Mouse (Mus musculus) myocyte (in vitro differentiated cells): ENCODE data around the gene Gm13090.

Source experiments
- CEBPB ChIP-seq: IDR thresholded peaks from 2 replicates; pipeline ENCODE4 v1.6.1; 2011; ENCODE audit warnings: mild to moderate bottlenecking, moderate library complexity; ENCODE audit not compliant: poor library complexity, insufficient read depth, severe bottlenecking
- E2F4 ChIP-seq: IDR thresholded peaks from one replicate; pipeline ENCODE4 v1.6.1; 2011; ENCODE audit warnings: mild to moderate bottlenecking, control low read depth, moderate library complexity; ENCODE audit not compliant: insufficient read depth
- MAX ChIP-seq: IDR thresholded peaks from one replicate; pipeline ENCODE4 v1.6.1; 2011; ENCODE audit warnings: low read depth, mild to moderate bottlenecking, control low read depth
- MYOG ChIP-seq, 3 experiments: IDR thresholded peaks; one replicate each; pipeline ENCODE4 v1.6.1; 2011; ENCODE audit warnings: control low read depth in 2 of 3, low read depth in 2 of 3, mild to moderate bottlenecking in 2 of 3; ENCODE audit not compliant: insufficient read length in 2 of 3, control insufficient read depth in 1 of 3, insufficient read depth in 1 of 3
- POLR2A ChIP-seq: IDR thresholded peaks from one replicate; pipeline ENCODE4 v1.6.1; 2011; ENCODE audit warnings: low read depth, mild to moderate bottlenecking, control low read depth, moderate library complexity; ENCODE audit not compliant: insufficient read length
- POLR2AphosphoS2 ChIP-seq: IDR thresholded peaks from one replicate; pipeline ENCODE4 v1.6.1; 2011; ENCODE audit warnings: low read depth, control low read depth; ENCODE audit not compliant: insufficient read length
- REST ChIP-seq: IDR thresholded peaks from one replicate; pipeline ENCODE4 v1.6.1; 2011; ENCODE audit warnings: mild to moderate bottlenecking, control low read depth, moderate library complexity; ENCODE audit not compliant: insufficient read depth, insufficient read length
- TCF12 ChIP-seq: IDR thresholded peaks from one replicate; pipeline ENCODE4 v1.6.1; 2011; ENCODE audit warnings: mild to moderate bottlenecking, control low read depth; ENCODE audit not compliant: poor library complexity, insufficient read depth, severe bottlenecking
- TCF3 ChIP-seq: IDR thresholded peaks from one replicate; pipeline ENCODE4 v1.6.1; 2011; ENCODE audit warnings: low read depth, control low read depth; ENCODE audit not compliant: insufficient read length
- USF1 ChIP-seq: IDR thresholded peaks from one replicate; pipeline ENCODE4 v1.6.1; 2011; ENCODE audit warnings: low read depth, mild to moderate bottlenecking, control low read depth, moderate library complexity

DNA sequence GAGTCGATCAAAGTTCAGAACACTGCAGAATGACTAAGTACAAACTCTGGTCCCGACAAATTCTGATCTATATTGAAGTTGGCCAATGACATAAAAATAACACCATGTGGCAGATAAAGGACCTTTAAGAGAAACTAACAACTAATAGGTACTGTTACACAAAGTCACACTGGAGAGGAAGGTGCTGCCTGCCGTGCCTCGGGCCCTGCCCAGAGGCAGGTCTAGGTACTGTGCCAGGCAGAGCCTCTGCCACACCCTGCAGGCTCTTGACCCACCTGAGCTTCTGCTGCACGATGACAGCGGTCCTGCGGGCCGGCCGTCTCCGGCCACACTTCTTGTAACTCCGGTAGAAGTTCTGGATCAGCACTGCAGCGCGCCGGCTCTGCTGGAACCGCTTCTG, 14.6 kb upstream of the Gm13090 start:
- TF ChIP-seq CEBPB (no peak), POLR2AphosphoS2 (no peak), POLR2A (no peak), MAX (no peak), USF1 (no peak), MYOG (IDR thresholded peaks at IDR 0.05; ENCODE audit: control insufficient read depth in 1 of 3, insufficient read depth in 1 of 3, insufficient read length in 2 of 3, low read depth in 2 of 3) (no peak), TCF12 (no peak), REST (no peak), TCF3 (no peak), E2F4 (no peak)
